Mouse (Mus musculus): Measurements from ENCODE around the gene Lrmp. TPM values are rescaled to one million over a fixed set of nuclear protein-coding genes. Genes with fewer than 3 reads are reported as not detected.
"Not testable (repeated sequence)": the region's sequence is repeated elsewhere in the genome, so short reads cannot be mapped to it uniquely, and the experiment has no call there.

Gene Lrmp
- 1 to 10 TPM; 1.8 to 8.3 (median 4.6) TPM for total RNA-seq (2022)

DNA sequence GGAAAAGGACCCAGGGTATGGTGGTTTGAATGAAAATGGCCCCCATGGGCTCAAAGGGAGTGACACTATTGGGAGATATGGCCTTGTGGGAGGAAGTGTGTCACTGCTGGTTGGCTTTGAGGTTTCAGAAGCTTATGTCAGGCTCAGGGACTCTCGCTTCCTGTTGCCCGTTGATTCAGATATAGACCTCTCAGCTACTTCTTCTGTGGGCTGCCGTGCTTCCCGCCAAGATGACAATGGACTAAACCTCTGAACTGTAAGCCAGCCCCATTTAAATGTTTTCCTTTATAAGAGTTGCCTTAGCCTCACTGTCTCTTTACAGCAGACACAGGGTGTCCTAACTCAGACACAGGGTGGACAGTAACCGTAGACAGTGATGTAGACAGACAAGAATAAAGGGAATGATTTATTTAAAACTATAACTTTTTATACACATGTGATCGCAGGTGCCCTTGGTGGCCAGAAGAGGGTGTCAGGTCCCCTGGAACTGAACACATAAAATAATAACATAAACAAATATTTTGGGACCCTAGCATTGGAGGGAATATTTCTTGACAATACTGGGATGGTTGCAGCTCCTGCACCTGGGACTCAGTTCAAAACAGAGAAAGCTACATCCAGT, at the start of gene Lrmp:
Gene Lrmp, plus strand, starts transcription at position 178 of the 622 bp plus-strand sequence.
- no peak for DNase-seq (ENCODE audit: low spot score in 2 of 2)

DNA sequence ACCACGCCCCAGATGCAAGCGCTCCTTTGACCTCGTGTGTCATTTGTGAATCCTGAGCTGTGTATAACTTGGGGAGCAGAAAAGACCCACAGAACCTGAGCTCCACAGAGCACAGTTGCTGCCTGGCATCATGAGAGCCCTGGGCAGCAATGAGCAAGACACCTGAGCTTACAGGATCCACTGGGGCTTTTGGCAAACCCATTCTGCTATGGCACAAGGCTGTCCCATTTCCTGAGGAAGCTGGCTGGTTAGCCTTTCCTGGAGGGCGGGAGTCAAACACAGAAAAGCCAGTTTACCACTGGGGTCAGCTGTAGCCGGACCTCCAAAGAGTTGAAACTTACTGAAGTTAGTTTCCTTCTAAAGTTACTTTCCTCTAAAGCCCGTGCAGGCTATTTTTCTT, 49.0 kb upstream of the Lrmp start:
- DNase-seq (ENCODE audit: low spot score in 2 of 2): no peak

DNA sequence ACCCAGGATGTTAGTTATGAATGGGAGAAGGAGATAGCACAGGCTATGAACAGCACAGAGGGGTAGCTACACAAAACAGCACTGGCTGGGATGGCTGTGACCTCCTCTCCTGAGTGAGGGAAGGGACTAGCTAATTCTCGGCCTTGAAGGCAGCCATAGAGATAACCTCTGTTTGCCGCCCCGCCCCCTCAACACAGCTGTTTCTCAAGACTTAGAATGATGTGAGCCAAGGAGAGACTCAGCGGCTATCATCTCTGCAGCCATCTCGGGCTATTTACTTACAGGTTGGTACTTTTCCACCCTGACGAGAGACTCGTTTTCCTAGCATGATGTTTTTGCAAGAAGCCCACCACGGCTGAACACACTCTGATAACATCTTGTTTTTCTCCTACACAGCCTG, 47.8 kb upstream of the Lrmp start:
- DNase-seq (ENCODE audit: low spot score in 2 of 2): no peak

DNA sequence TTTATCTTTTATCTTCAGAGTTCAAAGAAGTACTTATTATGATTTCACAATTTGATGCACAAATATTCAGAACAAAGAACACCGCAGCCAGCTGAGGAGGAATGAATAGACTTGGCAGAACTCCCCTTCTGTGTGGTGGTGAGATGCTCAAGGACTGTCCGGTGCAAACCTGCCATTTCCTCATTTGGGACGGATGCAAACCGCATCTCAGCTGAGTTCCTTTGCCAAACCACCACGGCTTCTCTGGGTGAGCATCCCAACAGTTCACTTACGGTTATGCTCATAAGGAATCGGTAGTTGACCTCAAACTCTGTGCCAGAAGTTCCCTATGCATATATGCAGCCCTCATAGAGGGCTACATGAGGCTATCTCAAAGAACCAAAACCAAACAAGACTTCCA, 46.1 kb upstream of the Lrmp start:
- no peak for DNase-seq (ENCODE audit: low spot score in 2 of 2)

DNA sequence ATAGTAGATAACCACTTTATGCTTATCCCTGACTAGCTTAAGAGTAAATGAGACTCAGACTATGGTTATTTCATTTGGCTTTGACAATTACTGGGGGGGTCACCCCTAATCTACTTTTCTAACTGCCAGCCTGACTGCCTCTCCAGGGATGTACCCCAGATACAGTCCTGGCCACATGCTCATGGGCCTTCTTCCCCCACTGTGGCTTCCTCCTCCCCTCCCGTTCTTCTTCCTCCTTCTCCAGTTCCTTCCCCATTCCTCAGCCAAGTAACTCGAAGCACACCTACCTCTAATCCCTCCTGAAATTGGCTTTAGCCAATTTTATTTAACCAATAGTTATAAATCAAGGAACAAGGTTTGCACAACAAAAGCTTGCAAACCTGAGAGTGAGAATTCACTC, 45.5 kb upstream of the Lrmp start:
- no peak for DNase-seq (ENCODE audit: low spot score in 2 of 2)

DNA sequence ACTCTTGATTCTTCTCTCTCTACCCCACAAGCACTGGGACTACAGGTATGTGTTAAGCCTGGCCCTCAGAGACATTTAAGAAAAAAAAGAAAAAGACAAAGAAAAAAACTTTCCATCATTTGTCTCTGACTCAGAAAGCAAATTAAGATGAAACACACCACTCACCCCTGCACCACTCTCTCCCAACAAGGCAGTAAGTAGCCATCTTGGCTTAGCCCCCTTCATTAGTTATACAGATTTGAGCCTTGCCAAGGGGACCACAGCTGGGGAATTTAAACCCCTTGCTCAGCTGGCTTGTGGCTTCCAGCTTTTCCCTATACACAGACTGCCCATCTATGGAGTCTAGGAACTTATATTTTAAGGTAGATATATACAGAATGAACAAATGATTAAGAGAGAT, 41.0 kb upstream of the Lrmp start:
- no peak for DNase-seq (ENCODE audit: low spot score in 2 of 2)

DNA sequence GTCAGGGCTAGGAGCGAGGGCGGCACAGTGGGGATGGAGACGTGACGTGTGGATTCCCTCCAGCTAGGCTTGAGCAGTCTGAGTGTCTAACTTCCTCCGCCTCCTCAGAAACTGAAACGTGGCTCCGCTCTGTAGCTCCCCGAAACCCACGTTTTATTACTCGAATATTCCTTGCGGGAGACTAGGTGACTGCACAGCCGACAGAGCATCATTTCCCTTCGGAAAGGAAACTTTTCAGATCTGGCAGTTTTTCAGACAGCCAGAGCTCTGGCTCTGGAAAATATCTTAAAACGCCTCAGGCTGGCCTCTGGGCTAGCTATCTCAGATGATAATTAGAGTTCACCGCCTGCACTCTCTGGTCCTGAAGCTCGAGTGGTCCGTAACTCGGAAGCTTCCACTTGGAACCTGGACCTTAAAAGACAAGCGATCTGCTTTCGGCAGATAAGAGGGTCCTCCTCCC, 40.3 kb upstream of the Lrmp start:
- DNase-seq (ENCODE audit: low spot score in 2 of 2): peak; percentile 15 to 27

DNA sequence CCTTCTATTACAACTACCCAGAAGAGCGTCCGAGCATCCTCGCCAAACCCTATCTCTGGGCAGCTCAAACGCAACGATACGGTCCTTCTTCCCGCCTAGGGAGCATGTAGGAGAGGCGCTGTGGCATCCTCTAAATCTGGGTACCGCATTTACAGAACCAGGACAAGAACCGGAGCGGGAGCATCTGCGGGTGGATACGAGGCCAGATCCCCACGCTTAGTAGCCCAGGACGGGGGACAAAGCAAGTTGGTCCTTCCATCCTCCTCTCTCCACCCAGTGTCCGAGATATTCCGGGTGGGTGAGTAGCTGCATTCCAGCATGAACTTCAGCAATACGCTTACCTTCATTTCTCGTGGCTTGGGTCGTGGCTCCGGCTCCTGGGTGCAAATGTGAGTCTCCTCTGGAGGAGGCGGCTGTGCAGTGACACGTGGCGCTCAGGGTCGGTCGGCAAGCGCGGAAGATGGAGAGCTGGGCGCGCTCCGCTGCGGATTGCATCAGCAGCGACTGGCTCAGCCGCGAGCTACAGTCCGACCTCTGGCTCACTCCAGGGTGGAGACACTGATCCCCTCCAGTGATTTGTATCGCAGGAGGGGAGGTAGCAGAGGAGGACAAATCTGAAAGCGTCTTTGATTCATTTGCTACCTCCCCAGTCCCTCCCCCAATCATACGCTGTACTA, 39.8 kb upstream of the Lrmp start, which contains the start of gene Bcat1:
Gene Bcat1, minus strand, starts transcription at position 637 of the 677 bp plus-strand sequence.
- peak in 1 of 2 experiments; percentile 13 for DNase-seq (ENCODE audit: low spot score in 2 of 2)

DNA sequence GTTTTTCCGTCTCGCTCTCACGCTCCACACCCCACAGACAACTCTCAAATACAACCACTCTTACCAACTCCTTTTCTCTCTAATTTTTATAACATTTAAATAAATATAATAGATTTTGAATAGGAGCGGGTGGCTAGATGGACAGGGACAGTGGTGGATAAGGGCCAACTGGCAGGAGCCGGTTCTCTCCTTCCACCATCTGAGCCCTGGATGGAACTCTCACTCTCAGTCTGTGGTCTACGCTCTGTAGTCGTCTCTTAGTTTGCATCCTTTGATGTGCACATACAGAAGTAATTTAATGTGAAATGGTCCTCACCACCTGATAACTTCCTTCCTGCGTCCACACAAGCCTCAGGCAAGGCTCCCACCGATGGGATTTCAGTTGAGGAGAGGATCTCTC, 39.2 kb upstream of the Lrmp start:
- DNase-seq (ENCODE audit: low spot score in 2 of 2): no peak

DNA sequence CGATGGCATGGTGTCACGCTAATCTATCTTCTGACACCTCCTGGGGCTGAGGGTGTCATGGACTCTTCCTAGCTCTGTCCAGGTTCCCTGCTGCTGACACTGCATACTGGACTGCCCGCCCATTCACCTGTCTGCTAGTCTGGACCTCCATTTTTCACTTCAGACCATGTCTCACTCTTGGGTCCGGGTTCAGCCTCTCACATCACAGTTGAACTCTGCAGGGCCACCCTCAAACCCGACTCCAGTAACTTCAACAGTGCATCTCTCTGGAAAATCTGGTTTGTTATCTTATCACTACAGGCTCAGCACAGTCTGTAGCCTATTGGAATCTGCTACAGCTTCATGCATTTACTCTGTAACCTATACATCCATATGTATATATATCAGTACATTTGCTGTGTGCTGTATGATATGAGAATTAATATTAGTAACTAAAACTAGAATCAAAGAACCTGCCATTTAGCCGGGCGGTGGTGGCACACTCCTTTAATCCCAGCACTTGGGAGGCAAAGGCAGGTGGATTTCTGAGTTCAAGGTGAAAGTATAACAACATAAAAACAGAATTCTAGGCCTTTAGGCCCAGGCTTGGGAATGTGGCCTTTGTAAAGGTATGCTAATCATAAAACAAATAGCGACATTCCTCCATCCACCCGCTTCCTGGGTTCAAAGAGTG, 36.2 kb upstream of the Lrmp start:
- no peak for DNase-seq (ENCODE audit: low spot score in 2 of 2)

DNA sequence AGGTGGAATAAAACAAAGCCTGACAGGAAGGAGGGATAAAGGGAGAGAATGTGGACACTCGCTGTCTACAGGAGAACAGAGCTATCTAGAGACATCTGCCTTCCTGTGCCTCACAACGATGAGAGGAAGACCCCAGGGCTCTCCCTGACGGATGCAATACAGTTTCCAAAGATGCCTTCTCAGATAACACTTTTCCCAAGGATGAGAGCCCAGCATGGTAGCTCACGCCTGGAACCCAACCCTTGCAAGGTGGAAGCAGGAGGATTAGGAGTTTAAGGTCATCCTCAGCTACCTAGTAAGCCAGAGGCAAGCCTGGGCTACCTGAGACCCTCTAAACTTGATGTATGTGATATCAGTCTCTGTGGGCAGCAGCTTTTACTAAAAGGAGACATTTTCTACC, 33.7 kb upstream of the Lrmp start:
- no peak for DNase-seq (ENCODE audit: low spot score in 2 of 2)

DNA sequence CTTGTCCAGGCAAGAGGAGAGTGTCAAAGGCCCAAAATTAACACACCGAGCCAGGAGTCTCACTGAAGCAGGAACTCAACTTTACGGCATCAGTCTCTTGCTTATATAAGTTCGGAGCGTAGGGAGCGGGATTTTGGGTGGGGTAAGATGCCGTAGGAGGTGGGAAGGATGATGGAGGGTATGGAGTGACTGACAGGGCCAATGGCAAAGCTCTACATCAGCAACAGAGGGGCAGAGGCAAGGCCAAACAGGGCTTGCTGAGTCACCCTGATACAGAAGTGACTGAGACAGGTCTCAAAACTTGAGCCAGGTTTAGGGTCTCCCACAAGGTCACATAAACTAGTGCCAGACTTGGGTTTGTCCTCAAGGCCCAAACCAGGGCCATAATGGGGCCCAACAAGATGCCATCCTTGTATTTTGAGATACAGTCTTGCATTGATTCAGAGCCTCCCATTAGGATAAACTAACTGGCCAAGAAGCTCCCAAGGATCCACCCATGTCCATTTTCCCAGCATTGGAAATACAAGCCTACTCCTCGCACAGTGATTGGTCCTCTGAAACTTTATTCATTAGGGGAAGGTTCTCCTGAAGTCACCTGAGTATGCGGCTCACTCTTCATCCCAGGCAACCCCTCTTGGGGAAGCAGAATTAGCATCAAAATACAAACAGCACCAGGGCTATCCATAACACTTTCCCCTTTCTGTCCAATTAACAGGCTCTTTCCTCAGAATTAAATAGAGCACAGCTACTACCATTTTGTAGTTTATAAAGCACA, 30.9 kb upstream of the Lrmp start:
- DNase-seq (ENCODE audit: low spot score in 2 of 2): no peak

DNA sequence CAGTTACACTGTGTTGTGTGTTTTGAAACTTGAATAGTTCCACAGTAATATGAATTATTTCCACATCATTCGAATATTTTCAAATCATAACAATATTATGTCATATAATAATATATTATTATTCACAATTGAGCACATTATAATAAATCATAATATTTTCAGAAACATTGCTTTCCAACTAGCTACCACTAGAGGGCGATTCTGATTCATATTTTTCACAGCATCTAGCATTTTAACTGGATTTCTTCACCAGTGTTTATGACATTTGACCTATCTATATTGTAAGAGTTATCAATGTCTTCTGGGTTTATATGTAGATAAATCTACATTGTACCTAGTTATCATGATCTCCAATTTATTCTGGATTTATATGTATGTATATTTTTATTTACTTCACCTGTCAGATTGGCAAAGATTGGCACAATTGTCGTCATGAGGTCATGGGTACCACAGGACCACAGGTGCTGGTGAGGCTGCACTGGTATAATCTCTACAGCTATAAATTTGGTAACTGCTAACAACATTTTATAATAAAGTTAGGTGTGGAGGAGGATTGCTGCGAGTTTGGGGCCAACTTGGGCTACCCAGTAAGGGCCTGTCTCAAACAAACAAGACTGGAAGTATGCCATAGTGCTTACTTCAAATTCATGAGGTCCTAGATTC, 26.9 kb upstream of the Lrmp start:
- no peak for DNase-seq (ENCODE audit: low spot score in 2 of 2)

DNA sequence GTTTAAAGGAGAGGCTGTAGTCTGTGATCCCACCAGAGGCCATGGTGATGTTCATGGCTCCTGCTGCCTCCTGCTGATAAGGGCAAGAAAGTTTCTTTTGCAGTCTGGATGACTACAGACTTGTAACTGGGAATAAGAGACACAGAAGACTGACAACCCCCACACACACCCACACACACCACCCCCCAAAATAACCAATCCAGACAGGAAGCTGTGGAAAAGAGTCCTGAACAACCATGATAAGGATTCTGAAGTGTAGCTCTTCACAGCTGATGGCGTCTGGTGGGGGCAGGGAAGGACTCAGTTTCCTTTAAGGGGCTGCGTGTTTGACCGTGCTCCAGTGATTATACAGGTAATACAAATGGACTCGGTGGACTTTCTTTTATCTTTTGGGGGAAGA, 26.1 kb upstream of the Lrmp start:
- no peak for DNase-seq (ENCODE audit: low spot score in 2 of 2)

DNA sequence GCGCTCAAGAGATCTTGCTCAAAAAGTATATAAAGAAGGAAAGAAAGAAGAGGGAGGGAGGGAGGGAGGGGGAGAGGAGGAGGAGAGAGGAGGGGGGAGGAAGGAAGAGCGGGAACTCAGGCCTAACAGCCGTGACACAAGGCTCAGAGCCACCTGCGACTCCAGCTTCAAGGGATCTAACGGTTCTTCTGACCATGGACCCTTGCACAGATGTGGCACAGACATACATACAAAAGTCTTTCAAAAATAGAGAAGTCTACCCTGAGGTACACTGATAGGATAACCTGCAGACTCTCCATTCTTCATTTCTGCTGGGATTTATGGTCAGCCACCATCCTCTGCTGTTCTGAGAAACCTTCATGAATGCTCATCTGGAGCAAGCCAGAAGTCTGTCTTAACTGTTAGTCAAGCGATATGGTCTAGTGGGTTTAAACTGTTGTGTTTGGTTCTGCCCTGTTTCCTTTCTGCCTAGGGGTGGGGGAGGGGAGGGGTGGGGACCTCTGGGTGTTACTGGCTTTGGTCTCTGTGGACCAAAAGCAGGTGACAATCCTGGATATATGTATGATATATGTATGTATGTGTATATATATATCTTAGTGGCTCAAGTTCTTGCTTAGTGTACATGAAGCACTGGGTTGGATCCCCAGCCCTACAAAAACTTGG, 25.1 kb upstream of the Lrmp start:
- DNase-seq (ENCODE audit: low spot score in 2 of 2): no peak

DNA sequence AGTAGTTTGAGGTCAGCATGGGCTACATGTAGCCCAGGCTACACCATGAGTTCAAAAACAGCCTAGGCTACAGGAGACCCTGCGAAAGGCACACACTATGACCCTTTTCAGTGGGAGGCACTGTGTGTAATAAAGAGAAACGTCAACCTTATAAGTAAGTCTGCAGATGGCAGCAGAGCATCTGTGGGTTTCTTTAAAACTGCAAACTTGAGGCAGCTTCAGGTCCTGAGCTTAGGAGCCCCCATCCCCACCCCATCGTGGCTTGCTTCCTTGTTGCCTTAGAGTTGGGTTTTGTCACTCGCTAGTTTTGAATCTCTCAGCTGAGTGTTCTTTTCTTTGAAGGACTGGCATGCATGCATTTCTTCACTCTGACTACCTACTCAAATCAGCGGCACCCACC, 24.5 kb upstream of the Lrmp start:
- DNase-seq (ENCODE audit: low spot score in 2 of 2): no peak

DNA sequence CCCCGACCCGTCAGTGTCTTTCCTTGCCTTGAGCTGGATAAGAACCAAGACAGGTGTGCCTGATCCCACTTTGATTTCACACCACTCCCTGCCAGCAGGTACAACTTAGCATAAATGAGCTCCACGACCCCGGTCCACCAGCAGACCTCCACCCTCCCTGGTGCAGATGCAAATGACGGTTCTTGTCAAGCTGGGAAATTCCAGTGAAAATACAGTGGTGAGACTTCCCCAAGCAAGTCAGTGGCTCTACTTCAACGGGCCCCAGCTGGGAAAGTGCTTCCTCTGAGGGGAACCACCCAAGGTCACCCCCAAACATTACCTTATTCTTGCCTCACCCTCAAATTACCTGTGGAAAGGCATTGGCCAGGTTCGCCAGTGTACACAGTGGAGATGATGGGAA, 23.5 kb upstream of the Lrmp start:
- no peak for DNase-seq (ENCODE audit: low spot score in 2 of 2)

DNA sequence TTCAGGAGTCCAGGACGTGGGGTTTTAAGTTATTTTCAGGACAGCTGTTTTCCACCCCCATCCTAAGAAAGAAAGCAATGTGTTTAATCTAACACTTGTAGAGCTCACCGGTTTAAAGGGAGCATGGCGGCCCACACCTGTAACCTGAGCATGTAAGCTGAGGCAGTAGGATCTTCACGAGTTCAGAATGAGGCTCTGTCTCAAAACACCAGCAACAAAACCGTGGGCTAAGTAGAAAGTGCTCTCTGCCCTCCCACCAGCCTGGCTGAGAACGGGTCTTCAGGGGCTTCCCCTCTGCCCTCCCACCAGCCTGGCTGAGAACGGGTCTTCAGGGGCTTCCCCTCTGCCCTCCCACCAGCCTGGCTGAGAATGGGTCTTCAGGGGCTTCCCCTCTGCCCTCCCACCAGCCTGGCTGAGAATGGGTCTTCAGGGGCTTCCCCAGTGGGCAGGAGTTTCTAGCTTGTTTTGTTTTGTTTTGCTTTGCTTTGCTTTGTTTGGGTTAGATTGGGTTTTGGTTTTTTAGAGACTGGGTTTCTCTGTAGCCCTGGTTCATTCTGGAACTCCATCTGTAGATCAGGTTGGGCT, 22.3 kb upstream of the Lrmp start:
- DNase-seq (ENCODE audit: low spot score in 2 of 2): not testable (repeated sequence)

DNA sequence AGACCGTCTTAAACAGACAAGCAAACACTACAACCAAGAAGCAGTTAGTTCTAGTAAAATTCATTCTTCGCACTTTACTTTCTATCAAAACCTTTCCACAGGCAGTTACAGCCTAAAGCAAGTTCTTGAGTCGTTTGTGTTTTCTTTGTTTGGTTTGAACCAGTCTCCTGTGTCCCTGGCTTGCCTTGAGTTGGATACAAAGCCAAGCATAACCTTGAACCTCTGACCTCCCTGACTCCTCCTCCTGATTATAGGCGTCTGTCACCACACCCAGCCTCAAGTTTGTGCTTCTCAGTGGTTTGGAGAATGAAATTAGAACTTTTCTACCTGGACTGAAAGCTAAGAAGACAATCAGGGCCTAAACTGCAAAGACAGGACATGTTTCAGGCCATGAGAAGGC, 21.0 kb upstream of the Lrmp start:
- DNase-seq (ENCODE audit: low spot score in 2 of 2): no peak

DNA sequence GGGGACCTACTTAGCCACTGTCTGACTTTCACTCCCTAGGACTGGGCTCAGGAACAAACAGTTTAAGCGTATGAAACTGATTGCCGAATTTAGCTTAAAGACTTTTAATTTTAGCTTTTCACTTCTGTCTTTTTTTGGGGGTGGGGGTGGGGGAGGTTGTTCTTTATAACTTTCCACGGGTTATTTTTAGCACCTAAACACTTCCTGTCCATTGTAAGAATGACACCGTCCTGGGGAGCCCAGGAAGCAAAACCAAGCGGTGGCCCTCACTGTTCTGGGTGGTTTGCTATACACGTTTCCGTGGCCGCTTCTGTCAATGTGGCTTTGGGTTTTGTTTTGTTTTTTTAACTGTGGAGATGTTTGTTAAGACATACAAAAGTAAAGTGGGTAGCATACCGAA, 14.5 kb upstream of the Lrmp start:
- DNase-seq (ENCODE audit: low spot score in 2 of 2): no peak
